Mouse (Mus musculus): ENCODE measurements around the gene Uvssa.

DNA sequence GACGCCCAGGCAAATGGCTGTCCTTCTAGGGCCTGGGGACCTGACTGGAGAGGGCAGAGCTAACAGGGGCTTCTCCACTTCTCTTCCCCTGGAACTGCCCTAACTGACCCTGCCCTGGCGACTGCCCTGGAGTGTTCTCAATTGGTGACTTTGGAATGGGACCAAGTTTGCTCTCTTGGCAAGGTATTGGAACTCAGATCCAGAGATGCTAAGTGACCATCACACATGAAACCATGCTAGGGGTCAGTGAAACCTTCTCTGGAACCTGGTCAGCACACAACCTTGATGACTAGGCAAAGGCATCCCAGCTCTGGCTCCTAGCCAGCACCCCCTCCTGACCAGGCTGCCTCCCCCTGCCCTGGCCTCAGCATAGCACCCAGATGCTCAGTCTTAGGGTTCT is 80.8 kb downstream of the Uvssa start:
- TF ChIP-seq POLR2A (IDR thresholded peaks at IDR 0.05; ENCODE audit: extremely low read depth, insufficient read depth, low read length) (no peak), CTCF (IDR thresholded peaks at IDR 0.05; ENCODE audit: extremely low read depth, insufficient read depth, low read length) (no peak)
